Mouse (Mus musculus): Measurements from ENCODE around the gene Bhlhb9.
"Not testable (repeated sequence)": the region's sequence is repeated elsewhere in the genome, so short reads cannot be mapped to it uniquely, and the experiment has no call there.

The Bhlhb9 gene

DNA sequence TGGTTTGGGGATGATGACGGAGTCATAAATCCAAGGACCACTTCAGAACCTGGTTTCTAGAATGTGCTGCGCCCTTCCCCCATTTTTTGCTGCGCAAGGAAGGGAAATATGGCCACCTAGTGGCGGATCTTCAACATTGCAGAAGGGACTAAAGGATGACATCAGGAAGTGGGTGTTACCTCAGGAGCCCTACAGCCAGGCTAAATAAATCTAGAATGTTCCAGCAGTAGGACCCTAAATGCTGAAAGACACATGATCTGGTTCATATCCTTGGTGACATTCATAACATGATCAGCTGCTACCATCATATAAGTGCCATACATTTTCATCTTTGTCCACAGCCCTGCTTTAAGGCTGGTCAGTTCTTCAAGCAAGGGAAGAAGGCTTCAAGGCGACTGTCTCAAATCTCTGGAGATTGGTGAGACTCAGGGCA, at the start of gene Bhlhb9:
Bhlhb9 (plus strand) TSS at position 383 of the 433 bp plus-strand sequence.
- DNase-seq (ENCODE audit: low spot score) = peak; percentile 67

DNA sequence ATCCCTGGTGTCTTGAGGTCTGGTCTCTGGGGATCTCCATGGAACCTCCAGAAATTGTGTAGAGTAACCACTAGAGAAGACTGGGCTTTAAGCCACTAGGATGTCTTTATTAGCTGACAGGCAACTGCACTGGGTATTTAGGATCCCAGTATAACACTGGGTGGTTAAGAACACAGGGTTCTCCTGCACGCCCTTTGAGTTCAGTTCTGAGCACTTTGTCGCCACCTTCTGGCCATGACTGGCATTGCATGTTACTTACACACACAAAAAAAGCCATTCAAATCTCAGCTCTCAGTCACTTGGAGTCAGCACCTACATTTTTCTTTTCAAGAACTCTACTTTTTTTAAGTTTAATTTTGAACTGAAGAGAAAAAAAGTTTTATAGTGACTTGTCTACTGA, 44.6 kb upstream of the Bhlhb9 start:
- DNase-seq (ENCODE audit: low spot score) = peak; percentile 56

DNA sequence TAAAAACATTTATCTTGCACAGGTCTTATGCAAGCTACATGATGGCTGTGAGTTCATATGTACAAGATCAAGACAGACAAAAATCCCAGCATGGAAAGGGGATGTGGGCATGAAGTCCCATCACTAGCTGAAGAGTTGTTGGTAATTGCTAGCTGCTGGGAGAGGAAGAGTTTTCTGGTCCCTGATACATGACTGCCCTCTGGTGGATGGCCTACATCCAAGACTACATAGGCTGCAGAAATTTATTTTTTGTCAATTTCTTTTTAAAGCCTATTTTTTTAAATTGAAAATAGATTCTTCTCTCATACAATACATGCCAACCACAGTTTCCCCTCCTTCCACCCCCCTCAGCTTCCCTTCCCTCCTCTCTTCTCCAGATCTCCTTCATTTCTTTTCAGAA, 35.7 kb upstream of the Bhlhb9 start:
- DNase-seq (ENCODE audit: low spot score) = peak; percentile 6

DNA sequence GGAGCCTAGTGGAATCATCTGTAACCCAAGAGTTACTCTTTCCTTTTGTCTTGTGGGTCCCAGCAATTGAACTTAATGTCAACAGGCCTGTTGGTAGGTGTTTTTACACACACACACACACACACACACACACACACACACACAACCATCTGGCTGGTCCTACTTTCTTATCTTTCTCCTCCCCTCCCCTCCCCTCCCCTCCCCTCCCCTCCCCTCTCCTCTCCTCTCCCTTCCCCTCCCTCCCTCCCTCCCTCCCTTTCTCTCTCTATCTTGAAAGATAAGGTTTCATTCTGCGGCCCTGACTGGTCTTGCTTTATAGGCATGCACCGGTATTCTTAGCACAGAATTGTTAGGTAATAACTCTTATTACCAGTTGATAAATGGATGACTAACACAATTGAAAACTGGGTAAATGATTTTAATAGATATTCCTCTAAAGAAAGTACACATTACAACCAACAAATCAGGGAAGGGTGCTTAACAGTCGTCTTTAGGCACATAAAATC, 29.3 kb upstream of the Bhlhb9 start:
- no peak for DNase-seq (ENCODE audit: low spot score)

DNA sequence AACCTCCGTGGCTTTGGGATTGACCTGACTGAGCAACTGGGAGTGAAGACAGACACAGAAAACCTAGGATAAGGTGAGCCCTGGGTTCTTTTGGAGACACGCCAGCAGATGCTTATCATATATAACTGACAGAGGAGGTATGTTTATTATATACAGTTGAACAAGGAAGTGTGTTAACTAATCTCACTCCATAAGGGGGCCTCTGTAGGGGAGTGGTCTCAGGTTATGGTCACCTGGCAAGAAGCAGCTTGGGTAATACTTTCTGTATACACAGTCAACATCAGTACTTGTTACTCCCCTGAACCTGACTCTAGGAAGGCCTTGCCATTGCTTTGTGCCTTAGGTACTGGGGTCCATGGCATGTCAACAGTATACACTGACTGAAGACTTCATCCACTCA, 28.8 kb upstream of the Bhlhb9 start:
- no peak for DNase-seq (ENCODE audit: low spot score)

DNA sequence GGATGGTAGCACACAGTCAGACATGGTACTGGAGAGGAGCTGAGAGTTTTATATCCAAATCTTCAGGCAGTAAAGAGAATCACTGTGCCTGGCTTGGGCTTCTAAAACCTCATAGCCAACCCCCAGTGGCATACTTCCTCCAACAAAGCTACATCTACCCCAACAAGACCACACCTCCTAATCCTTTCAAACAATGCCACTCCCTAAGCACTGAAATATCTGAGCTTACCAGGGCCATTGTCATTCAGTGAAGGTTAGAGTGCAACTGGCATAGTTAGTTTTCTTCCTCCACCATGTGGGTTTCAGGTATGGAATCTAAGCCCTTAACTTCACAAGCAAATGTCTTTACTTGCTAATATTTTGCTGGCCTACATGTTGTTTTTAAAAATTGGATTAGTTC, 5.9 kb upstream of the Bhlhb9 start:
- no peak for DNase-seq (ENCODE audit: low spot score)

DNA sequence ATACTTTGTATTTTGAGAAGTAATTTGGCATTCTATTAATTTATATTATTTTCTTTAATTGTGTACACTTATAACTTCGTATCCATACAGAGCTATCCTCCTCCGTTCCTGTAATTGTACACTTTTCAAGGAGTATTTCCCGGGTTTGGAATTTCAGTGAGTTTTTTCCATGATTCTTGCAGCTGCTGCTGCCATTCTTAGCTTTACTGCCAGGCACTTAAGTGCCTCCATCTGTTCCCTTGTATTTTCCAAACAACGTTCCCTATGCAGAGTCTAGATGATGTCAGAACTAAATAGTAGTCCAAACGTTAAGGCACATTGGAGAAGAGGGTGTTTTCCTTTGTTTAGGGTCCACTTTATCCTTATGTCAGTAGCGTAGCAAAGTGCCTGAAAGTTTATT, 5.1 kb upstream of the Bhlhb9 start:
- no peak for DNase-seq (ENCODE audit: low spot score)

DNA sequence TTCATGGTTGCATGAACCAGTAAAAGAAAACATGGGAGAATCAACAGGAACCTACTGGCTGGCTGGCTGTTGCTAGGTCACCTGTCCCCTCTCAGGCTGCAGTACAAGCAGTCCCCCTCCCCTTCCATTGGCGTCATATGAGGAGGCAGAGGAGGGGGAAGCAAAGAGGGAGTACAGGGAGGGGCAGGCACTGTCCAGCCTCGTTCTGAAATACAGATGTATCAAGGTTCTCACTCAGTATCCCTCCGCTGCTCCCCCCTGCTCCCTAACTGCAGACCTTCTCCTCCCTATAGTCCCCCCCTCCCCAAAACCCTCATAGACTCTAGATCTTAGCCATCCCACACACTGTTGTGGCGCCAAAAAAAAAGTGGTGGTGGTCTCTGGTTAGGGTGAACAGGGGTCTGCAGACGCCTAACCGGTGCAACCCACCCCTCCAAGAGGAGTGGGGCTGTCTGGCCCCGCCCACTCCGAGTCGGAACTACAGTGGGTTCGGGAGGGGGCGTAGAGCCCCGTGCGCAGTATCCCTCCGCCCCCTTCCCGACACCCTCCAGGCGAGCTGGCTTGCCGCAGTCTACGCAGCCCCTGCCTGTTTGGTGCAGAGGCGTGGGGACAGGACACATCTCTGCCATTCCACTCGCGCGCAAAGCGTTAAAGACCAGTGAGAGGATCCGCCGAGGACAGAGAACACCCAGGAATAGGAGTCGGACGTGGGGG, 1.6 kb upstream of the Bhlhb9 start:
- DNase-seq (ENCODE audit: low spot score) = peak; percentile 37

DNA sequence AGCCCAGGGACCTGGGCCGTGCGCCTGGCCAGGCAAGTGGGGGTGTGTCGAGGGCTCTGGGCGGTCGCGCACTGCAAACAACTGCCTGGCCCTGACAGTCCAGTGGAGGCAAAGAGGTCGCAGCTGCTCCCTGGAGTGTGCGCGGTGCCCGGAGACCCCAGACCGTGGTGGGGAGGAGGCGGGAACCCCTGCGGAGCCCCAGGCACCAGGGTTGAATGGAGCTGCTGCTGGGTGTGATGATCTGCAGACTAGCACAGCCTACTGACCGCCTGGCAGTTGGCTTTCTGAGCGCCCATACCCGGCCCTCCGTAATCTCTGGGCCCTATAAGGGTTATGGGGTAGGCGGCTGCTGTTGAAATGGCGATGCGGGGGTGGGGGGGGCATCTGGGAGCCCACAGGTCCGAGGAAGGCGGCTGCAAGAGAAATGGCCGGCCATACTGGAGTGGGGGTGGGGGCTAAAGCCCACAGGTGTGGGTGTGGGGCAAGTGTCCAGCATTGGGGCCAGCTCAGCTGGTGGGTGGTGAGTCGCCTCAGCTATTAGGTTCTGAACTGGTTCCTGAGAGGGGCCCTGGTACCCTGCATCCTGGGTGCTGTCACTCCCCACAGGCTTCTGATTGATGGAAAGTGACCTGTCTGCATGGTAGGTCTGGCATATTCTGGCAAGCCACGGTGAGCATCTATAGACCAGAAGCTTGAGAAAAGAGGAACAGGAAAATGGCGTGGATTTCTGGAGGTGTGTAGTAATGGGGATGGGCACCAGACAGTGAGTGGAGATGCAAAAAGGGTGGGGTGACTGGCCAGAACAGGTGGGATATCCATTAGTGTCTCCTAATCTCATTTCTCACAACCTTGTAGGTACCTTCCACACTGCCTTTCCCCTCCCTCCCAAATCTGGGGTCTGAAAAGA, 836 bp upstream of the Bhlhb9 start:
- DNase-seq (ENCODE audit: low spot score) = not testable (repeated sequence)

DNA sequence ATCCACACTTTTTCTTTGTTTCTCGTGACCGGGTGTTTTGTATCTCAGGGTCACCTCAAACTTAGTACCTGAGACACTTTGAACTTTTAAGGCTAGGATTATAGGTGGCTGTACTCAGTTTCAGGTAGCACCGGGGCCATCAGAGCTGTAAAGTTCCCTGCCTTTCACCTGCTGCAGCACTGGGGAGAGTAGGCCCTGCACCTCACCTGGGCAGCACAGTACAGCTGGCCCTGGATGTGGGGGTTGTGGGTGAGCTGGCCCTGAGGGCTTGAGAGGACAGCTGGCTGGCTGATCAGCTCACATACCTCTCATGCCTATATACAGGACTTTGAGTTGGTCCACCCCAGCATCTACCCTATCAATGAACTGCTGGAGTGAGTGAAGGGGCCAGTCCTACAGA, 6.8 kb downstream of the Bhlhb9 start:
- DNase-seq (ENCODE audit: low spot score) = no peak

DNA sequence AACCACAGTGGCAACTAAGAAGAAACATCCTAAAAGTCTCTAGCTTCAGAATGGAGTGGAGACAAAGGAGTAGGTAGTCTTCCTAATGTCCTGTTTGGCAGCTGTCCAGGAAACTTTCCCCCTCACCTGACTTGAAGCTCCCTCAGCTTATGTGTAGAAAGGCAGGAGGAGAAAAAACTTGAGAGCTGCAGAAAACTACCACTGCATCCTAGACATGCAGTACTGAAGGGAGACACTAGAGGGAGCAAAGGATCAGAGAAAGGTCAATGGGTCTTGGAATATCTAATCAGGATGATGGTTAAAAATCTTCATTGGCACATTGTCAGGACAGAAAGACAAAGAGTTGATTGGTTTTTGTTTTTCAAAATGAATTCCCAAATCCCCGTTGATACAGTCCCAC, 8.4 kb downstream of the Bhlhb9 start:
- DNase-seq (ENCODE audit: low spot score) = peak; percentile 18

DNA sequence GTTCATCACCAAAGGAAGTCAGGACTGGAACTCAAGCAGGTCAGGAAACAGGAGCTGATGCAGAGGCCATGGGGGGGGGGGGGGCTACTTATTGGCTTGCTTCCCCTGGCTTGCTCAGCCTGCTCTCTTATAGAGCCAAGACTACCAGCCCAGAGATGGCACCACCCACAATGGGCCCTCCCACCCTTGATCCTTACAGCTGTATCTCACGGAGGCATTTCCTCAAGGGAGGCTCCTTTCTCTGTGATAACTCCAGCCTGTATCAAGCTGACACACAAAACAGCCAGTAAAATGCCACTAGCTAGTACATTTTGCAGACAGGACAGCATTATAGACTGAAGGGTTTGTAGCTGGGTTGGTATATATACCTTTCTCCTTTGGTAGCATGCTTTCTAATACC, 38.5 kb downstream of the Bhlhb9 start:
- not testable (repeated sequence) for DNase-seq (ENCODE audit: low spot score)

DNA sequence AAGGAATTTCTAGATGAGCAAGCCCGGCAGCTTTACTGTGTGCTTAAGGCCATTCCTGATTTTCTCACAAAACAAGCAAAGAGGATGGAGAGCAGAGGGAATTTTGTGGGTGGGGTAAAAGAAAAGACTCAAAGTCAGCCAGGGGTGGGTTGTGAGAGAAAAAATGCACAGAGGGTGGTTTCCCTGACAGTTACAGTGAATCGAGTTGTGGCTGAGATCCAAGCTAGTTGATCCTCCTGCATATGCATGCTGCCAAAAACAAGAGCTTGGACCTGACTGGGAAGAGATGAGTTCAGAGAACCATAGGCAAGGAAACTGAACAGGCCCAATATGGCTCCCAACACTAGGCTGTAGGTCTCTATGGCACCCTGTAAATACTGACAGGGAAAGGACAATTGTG, 40.5 kb downstream of the Bhlhb9 start:
- no peak for DNase-seq (ENCODE audit: low spot score)

DNA sequence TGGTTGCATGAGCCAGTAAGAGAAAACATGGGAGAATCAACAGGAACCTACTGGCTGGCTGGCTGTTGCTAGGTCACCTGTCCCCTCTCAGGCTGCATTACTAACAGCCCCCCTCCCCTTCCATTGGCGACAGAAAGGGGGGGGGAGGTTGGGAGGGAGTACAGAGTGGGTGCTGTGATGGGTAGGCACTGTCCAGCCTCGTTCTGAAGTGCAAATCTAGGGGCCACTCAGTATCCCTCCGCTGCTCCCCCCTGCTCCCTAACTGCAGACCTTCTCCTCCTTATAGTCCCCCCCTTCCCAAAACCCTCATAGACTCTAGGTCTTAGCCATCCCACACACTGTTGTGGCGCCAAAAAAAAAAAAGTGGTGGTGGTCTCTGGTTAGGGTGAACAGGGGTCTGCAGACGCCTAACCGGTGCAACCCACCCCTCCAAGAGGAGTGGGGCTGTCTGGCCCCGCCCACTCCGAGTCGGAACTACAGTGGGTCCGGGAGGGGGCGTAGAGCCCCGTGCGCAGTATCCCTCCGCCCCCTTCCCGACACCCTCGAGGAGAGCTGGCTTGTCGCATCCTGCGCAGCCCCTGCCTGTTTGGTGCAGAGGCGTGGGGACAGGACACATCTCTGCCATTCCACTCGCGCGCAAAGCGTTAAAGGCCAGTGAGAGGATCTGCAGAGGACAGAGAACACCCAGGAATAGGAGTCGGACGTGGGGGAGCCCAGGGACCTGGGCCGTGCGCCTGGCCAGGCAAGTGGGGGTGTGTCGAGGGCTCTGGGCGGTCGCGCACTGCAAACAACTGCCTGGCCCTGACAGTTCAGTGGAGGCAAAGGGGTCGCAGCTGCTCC, 41.3 kb downstream of the Bhlhb9 start, which contains the start of gene Gprasp2:
Gprasp2 (plus strand) TSS at position 514 of the 840 bp plus-strand sequence.
- DNase-seq (ENCODE audit: low spot score) = peak; percentile 10

DNA sequence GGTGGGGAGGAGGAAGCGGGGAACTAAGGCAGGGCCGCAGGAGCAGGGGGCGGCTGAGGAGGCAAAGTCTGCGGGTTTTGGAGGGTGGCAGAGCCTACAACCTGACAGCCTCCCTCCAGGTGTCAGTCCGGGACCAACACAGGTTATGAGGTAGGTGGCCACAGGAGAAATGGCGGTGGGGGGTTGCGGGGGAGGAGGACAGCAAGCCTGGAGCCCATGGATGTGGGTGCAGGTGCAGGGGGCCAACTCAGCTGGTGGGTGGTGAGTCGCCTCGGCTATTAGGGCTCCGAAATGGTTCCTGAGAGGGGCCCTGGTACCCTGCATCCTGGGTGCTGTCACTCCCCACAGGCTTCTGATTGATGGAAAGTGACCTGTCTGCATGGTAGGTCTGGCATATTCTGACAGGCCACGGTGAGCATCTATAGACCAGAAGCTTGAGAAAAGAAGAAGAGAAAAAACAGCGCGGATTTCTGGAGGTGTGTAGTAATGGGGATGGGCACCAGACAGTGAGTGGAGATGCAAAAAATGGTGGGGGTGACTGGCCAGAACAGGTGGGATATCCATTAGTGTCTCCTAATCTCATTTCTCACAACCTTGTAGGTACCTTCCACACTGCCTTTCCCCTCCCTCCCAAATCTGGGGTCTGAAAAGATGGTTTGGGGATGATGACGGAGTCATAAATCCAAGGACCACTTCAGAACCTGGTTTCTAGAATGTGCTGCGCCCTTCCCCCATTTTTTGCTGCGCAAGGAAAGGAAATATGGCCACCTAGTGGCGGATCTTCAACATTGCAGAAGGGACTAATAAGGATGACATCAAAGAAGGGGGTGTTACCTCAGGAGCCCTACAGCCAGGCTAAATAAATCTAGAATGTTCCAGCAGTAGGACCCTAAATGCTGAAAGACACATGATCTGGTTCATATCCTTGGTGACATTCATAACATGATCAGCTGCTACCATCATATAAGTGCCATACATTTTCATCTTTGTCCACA, 42.3 kb downstream of the Bhlhb9 start:
- peak; percentile 52 for DNase-seq (ENCODE audit: low spot score)

DNA sequence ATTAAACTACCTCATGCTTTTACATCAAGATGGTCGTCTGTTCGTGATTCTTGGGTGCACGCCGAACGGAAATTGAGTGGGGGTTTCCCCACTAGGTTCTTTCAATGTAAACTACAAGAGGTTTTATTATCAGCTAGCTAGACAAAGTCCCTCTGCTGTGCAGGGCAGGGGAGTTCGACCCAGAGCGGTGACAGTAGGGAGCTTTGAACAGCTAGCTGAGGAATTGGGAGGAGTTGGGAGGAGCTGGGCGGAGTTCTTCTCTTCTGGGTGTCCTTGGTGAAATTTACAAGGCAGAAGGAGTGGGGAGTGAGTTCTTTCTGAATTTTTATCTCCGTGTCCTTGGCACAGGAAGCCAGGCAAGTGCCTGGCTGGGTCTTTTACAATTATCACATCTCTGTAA, 69.4 kb downstream of the Bhlhb9 start:
- not testable (repeated sequence) for DNase-seq (ENCODE audit: low spot score)

DNA sequence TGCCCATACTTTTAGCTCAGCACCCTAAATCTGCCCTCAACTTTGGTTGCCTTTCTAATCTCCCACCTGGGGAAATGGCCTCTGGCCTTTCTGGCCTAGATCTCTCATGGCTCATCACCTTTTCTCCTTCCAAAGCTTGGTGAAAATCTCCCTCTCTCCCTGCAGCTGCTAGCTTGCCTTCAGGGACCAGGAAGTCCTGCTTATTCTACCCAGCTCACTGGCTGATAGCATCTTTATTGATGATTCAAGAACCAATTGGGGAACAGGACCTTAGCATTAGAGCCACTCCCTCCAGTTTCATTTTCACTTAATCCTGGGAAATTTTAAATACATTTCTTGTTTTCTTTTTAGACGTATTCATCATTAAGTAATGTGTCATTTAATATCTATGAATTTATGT, 79.3 kb downstream of the Bhlhb9 start:
- no peak for DNase-seq (ENCODE audit: low spot score)

DNA sequence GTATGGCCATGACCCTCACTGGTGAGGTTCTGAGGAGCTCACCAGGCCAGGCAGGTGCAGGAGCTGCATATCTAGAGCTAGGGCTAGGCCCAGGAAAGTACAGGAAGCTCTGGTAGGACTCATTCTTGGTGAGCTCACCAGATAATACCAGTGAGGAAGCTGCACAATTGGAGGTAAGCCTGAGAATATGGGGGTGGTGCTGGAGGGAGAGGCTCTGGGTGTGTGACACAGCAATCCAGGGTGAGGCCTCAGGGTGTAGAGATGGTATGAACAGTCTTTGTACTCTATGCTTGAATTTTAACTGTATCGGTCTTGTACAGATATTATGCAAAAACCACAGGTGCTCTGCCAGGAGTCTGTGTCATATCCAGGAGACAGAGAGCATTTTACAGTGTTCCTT, 82.2 kb downstream of the Bhlhb9 start:
- no peak for DNase-seq (ENCODE audit: low spot score)

DNA sequence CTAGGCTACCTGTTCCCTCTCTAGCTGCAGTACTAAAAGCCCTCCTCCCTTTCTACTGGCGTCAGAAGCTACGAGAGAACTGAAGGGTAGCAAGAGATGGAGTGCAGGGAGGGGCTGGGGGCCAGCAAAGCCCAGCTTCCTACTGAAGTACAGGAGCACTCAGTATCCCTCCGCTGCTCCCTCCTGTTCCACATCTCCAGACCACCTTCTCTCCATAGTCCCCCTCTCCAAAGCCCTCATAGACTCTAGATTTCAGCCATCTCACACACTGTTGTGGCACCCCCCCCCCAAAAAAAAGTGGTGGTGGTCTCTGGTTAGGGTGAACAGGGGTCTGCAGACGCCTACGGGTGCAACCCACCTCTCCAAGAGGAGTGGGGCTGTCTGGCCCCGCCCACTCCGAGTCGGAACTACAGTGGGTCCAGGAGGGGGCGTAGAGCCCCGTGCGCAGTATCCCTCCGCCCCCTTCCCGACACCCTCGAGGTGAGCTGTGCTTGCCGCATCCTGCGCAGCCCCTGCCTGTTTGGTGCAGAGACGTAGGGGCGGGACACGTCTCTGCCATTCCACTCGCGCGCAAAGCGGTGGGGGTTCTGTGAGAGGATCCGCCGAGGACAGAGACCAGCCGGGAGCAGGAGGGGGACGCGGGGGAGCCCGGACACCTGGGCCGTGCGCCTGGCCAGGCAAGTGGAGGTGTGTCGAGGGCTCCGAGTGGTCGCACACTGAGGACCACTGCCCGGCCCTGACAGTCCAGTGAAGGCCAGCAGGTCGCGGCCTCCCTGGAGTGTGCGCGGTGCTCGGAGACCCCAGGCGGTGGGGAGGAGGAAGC, 88.2 kb downstream of the Bhlhb9 start:
- peak; percentile 83 for DNase-seq (ENCODE audit: low spot score)

DNA sequence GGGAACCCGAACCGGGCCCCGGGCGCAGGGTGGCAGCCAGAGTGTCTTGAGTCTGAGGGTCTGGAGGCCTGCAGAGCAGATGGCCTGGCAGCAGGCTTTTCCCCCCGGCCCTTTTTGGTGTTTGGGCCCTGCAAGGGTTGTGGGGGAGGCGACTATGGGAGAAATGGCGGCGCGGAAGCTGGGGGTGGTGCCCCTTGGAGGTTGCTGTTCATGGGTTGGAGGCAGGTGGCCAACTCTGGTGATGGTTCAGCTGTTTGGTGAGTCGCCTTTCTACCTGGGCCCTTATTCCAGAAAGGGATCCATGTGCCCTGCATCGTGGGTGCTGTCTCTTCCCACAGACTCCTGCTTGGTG, 88.8 kb downstream of the Bhlhb9 start:
- DNase-seq (ENCODE audit: low spot score) = peak; percentile 19
